ENCODE assay signal across 11 mouse cellular contexts in the genomic region with DNA sequence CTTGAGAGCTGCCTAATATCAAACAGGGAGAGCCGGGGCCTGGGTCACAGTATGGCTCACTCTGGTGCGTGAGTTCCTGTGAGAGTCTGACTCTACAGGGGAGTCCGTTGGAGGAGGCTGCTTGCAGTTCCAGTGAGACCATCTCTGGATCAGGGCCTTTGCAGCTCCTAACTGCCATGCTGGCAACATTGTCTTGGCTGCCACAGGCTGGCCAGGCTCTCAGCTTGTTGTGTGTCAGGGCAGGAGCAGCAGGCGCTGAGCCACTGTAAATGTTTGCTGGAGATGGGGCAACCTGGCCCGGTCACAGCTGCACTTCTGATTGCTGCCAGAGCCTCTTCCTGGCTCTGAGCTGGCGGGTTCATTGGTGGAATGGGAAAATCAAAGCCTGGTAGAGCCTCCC.
A peak's percentile ranks its signal among the peaks of the same experiment; 100 is the strongest.
DNase-seq lines count a peak whose midpoint lies in the region; ATAC-seq lines count a peak whose summit lies in the region.
"Had no signal": no experiment of that assay in that cellular context is flagged by ENCODE, and none has a peak within 500 bp of the region (broad histone marks: within the 10 kb centered on the region; RNA-seq: fewer than 3 reads in every experiment).

No protein-coding gene starts in this region.

- H3K36me3 ChIP-seq in midbrain, embryonic 10.5 days, result no peaks in the 10 kb centered on the region
- no peaks in the 10 kb centered on the region for H3K36me3 ChIP-seq in midbrain, embryonic 11.5 days (ENCODE audit: control insufficient read depth, insufficient read depth, low read length)
- H3K36me3 ChIP-seq: liver, embryonic 13.5 days had no signal

- DNase-seq in cerebellum, adult 11-12 months, result peak; percentile 6
- no peak for DNase-seq in cerebellum, adult 11 months
- DNase-seq in midbrain, embryonic 10.5 days (ENCODE audit: low spot score), result no peak
- no peak for DNase-seq in midbrain, embryonic 11.5 days (ENCODE audit: low spot score, missing footprints)
- peak; percentile 4 to 49 for DNase-seq in gastrocnemius, adult 8-10 months (ENCODE audit: low spot score in 2 of 2)
- peak; percentile 41 for DNase-seq in lung, postnatal 25 days (ENCODE audit: low spot score)
- DNase-seq in heart, postnatal 4 days, result no peak
- no peak for DNase-seq in urinary bladder, postnatal 10 days (ENCODE audit: low spot score)
- DNase-seq: liver, embryonic 13.5 days; midbrain, embryonic 14.5 days had no signal

- no peak for ATAC-seq in midbrain, embryonic 11.5 days (ENCODE audit: low FRiP score)
- ATAC-seq: Patski had no signal

- no peaks in the 10 kb centered on the region for H3K9me3 ChIP-seq in midbrain, embryonic 10.5 days (replicated peaks)
- H3K9me3 ChIP-seq in midbrain, embryonic 11.5 days (ENCODE audit: control insufficient read depth, low read length), result no peaks in the 10 kb centered on the region
- H3K9me3 ChIP-seq: liver, embryonic 13.5 days had no signal

- H3K27me3 ChIP-seq in midbrain, embryonic 10.5 days (ENCODE audit: low read depth, poor library complexity, severe bottlenecking), result no peaks in the 10 kb centered on the region
- H3K27me3 ChIP-seq in midbrain, embryonic 11.5 days (ENCODE audit: control insufficient read depth, insufficient read depth, low read length), result no peaks in the 10 kb centered on the region
- H3K27me3 ChIP-seq: liver, embryonic 13.5 days; Patski had no signal

- peak overlapping the region; percentile 55; the same call in 1 of the 2 replicates for H3K27ac ChIP-seq in midbrain, embryonic 10.5 days (replicated peaks)
- H3K27ac ChIP-seq in midbrain, embryonic 11.5 days (ENCODE audit: low read depth, low read length), result no peak overlapping the region
- H3K27ac ChIP-seq: liver, embryonic 13.5 days had no signal

- no peak overlapping the region for H3K9ac ChIP-seq in midbrain, embryonic 11.5 days (ENCODE audit: low read length)
- H3K9ac ChIP-seq: liver, embryonic 13.5 days had no signal

- no peak overlapping the region for H3K4me2 ChIP-seq in midbrain, embryonic 11.5 days
- H3K4me2 ChIP-seq: liver, embryonic 13.5 days had no signal

- H3K4me1 ChIP-seq in midbrain, embryonic 10.5 days, result no peaks in the 10 kb centered on the region
- H3K4me1 ChIP-seq in midbrain, embryonic 11.5 days (ENCODE audit: control insufficient read depth, insufficient read depth, low read length), result no peaks in the 10 kb centered on the region
- H3K4me1 ChIP-seq: liver, embryonic 13.5 days had no signal

- H3K4me3 ChIP-seq in midbrain, embryonic 10.5 days, result no peak overlapping the region
- H3K4me3 ChIP-seq in midbrain, embryonic 11.5 days (ENCODE audit: low read depth, low read length), result no peak overlapping the region
- H3K4me3 ChIP-seq: liver, embryonic 13.5 days had no signal

- WGBS in midbrain, embryonic 10.5 days, result 77% methylated on average over 6 of the region's 6 CpGs
- WGBS in midbrain, embryonic 11.5 days, result 79% methylated on average over 6 of the region's 6 CpGs

Comparison
In these comparisons a context has a peak if more than half of its experiments do, and no peak if none do; other contexts are left out.
1. DNase-seq: peak in cerebellum, adult 11-12 months (single experiment), gastrocnemius, adult 8-10 months (2 of 2) and lung, postnatal 25 days (single experiment); none in cerebellum, adult 11 months (single experiment), midbrain, embryonic 10.5 days (single experiment), midbrain, embryonic 11.5 days (single experiment), heart, postnatal 4 days (single experiment) and urinary bladder, postnatal 10 days (single experiment).